Mouse (Mus musculus): ENCODE measurements around the gene Gm10338. TPM values are rescaled to one million over a fixed set of nuclear protein-coding genes. Genes with fewer than 3 reads are reported as not detected.
"Not testable (repeated sequence)": the region's sequence is repeated elsewhere in the genome, so short reads cannot be mapped to it uniquely, and the experiment has no call there.

The Gm10338 gene
- polyA plus RNA-seq (2016; fragmentation: Nextera tagmentation; extraction: Ambion mirVana), result not detected in 2 replicates

DNA sequence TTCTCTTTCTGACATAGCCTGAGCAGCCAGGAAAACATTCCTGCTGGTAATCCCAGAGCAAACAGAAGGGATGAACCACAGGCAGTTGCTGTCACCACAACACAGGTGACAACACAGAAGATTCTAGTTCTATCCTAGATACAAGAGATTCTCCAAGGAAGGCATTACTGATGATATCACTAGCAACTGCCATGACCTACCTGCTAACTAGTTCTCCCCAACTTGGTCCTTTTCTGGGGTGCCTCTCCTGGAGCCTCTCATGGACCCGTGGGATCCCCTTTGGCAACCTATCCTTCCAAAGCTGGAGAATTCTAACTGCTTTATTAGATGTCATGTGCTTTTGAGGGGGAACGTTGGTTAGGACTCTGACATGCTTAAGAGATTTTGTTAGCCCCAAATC, at the start of gene Gm10338:
TSS of gene Gm10338 (minus strand) at position 101 of the 400 bp plus-strand sequence.
- DNase-seq (ENCODE audit: low spot score); H3K27me3 ChIP-seq (ENCODE audit: insufficient read depth, poor library complexity, severe bottlenecking); H3K27ac ChIP-seq; H3K9me3 ChIP-seq; H3K4me1 ChIP-seq; H3K4me3 ChIP-seq; H3K36me3 ChIP-seq: not testable (repeated sequence)
- WGBS, result no CpG with 5 or more reads among the region's 2 CpGs

GRCm38 (mm10) chr14:7643872-7644271, 48.5 kb upstream of the Gm10338 start, which contains the start of gene Gm10128:
Gm10128 (minus strand) TSS chr14:7643972.
- WGBS, result no CpG with 5 or more reads among the region's 2 CpGs
- not testable (repeated sequence) for DNase-seq (ENCODE audit: low spot score); H3K4me1 ChIP-seq; H3K4me3 ChIP-seq; H3K9me3 ChIP-seq; H3K36me3 ChIP-seq; H3K27me3 ChIP-seq (ENCODE audit: insufficient read depth, poor library complexity, severe bottlenecking); H3K27ac ChIP-seq

GRCm38 (mm10) chr14:7568382-7568781, 27.0 kb downstream of the Gm10338 start, which contains the start of gene Gm3558:
Gm3558 (minus strand) TSS chr14:7568566.
- H3K27ac ChIP-seq; H3K4me1 ChIP-seq; H3K9me3 ChIP-seq; H3K27me3 ChIP-seq (ENCODE audit: insufficient read depth, poor library complexity, severe bottlenecking); H3K36me3 ChIP-seq; DNase-seq (ENCODE audit: low spot score): not testable (repeated sequence)
- WGBS, result 0% methylated on average over 1 of the region's 34 CpGs
- peak within 1 kb of the TSS; percentile 53 for H3K4me3 ChIP-seq

DNA sequence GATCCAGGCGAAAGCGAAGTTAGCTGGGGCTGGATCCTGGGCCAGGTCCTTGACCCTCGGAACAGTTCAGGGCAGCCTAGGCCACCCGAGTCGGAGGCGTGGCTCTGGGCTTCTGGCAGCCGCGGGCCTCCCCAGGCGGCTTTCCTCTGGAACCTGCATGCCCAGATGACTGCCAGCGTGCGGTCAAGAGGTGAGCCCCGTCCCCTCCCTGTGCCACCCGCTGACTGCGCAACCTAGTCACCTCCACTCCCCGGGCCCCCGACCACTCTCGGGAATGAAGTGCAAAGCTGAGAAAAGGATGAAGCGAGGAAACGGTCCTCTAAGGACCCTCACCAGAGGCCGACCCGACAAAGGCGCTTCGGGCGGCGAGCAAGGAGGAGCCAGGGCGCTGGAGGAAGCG, 27.5 kb downstream of the Gm10338 start:
- H3K27me3 ChIP-seq (ENCODE audit: insufficient read depth, poor library complexity, severe bottlenecking); H3K27ac ChIP-seq; H3K36me3 ChIP-seq; H3K4me1 ChIP-seq; H3K9me3 ChIP-seq: not testable (repeated sequence)
- 1% methylated on average over 20 of the region's 27 CpGs for WGBS
- H3K4me3 ChIP-seq, result peak overlapping the region; percentile 53
- peak; percentile 62 for DNase-seq (ENCODE audit: low spot score)

DNA sequence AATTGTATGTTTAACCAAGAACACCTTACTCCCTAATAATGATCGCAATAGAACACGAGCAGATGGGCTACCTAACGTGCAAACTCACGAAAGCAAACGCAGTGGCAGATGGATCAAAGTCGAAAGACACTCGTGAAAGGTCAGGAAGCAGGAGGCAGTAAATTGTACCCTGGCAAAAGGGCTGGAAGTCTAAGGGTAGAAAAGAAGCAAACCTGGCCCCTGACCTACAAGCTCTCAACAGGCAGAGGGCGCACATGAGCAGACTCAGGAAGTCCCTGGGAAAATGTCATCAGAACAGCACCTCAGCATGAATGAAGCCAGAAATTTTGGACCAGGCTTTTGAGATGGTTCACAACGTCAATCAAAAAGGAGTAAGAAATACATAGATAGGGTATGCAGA, 28.1 kb downstream of the Gm10338 start:
- not testable (repeated sequence) for DNase-seq (ENCODE audit: low spot score); H3K36me3 ChIP-seq; H3K27me3 ChIP-seq (ENCODE audit: insufficient read depth, poor library complexity, severe bottlenecking); H3K9me3 ChIP-seq; H3K27ac ChIP-seq; H3K4me1 ChIP-seq; H3K4me3 ChIP-seq
- WGBS, result 3% methylated on average over 7 of the region's 9 CpGs

Other genes starting within 250 kb of the Gm10338 start
- gene Gm8374, start 230.5 kb downstream of the Gm10338 start, polyA plus RNA-seq (2016; fragmentation: Nextera tagmentation; extraction: Ambion mirVana), result not detected in 2 replicates
- gene Gm3755, start 144.7 kb downstream of the Gm10338 start, polyA plus RNA-seq (2016; fragmentation: Nextera tagmentation; extraction: Ambion mirVana), result not detected in 2 replicates
- 1.5 and 2.0 TPM in 2 replicates for gene Gm3752, start 111.8 kb downstream of the Gm10338 start, polyA plus RNA-seq (2016; fragmentation: Nextera tagmentation; extraction: Ambion mirVana)
- gene Gm3558, start 27.0 kb downstream of the Gm10338 start, polyA plus RNA-seq (2016; fragmentation: Nextera tagmentation; extraction: Ambion mirVana), result 0.23 and 0.63 TPM in 2 replicates
- not detected in 2 replicates for gene Gm10128, start 48.4 kb upstream of the Gm10338 start, polyA plus RNA-seq (2016; fragmentation: Nextera tagmentation; extraction: Ambion mirVana)
- not detected in 2 replicates for gene Gm26661, start 196.0 kb upstream of the Gm10338 start, polyA plus RNA-seq (2016; fragmentation: Nextera tagmentation; extraction: Ambion mirVana)
- 15.2 and 18.5 TPM in 2 replicates for gene Flnb, start 222.4 kb upstream of the Gm10338 start, polyA plus RNA-seq (2016; fragmentation: Nextera tagmentation; extraction: Ambion mirVana)

Data from heart, embryonic 10.5 days (tissue).